In genomic region chr13:104506165-104506875, GRCm38 (mm10) we compare ENCODE assay signal across 27 mouse cellular contexts.
DNase-seq lines count a peak whose midpoint lies in the region; ATAC-seq and TF ChIP-seq lines count a peak whose summit lies in the region.
"Had no signal": no experiment of that assay in that cellular context is flagged by ENCODE, and none has a peak within 500 bp of the region (broad histone marks: within the 10 kb centered on the region; RNA-seq: fewer than 3 reads in every experiment).

No protein-coding gene starts in this region.

- ATAC-seq in intestine, embryonic 15.5 days, result peak; percentile 34; the same call in 1 of the 2 replicates
- no peak for ATAC-seq in intestine, postnatal 0 days
- 0 out of 2 replicates have a peak, but pooled peaks have one; percentile 21 for ATAC-seq in intestine, embryonic 16.5 days
- peak; percentile 70 for ATAC-seq in stomach, embryonic 14.5 days (ENCODE audit: insufficient number of reproducible peaks, insufficient read depth, low FRiP score, low read depth)
- ATAC-seq: CD4-positive, CD25-positive, alpha-beta regulatory T cell, adult 4 months; forebrain, embryonic 14.5 days; hindbrain, postnatal 0 days; midbrain, embryonic 16.5 days had no signal

- WGBS in intestine, embryonic 15.5 days, result 71% methylated on average over 6 of the region's 6 CpGs
- WGBS in intestine, postnatal 0 days, result 58% methylated on average over 6 of the region's 6 CpGs
- 80% methylated on average over 6 of the region's 6 CpGs for WGBS in intestine, embryonic 16.5 days
- WGBS in stomach, embryonic 14.5 days, result 70% methylated on average over 6 of the region's 6 CpGs
- WGBS in forebrain, embryonic 10.5 days, result 83% methylated on average over 6 of the region's 6 CpGs

- peak; percentile 45 for DNase-seq in 3T3-L1 (ENCODE audit: low read depth, low spot score)
- no peak for DNase-seq in frontal cortex, postnatal 25 days (ENCODE audit: low spot score in 2 of 2)
- DNase-seq in forebrain, embryonic 10.5 days (ENCODE audit: extremely low spot score, low spot score), result no peak
- no peak for DNase-seq in frontal cortex, adult 2 months (ENCODE audit: extremely low spot score in 1 of 2, low spot score in 1 of 2)
- DNase-seq: adrenal gland, adult 2 months; cerebellum, adult 8-10 months; cerebellum, postnatal 25 days; gastrocnemius, adult 2 months; kidney, adult 18-20 months; kidney, postnatal 25 days; right cerebral cortex, postnatal 4 days; thymus, postnatal 25 days had no signal

- TF ChIP-seq CTCF in intestine, postnatal 0 days (IDR thresholded peaks at IDR 0.05; ENCODE audit: low read depth), result no peak

- H3K4me2 ChIP-seq in intestine, embryonic 15.5 days (replicated peaks), result no peak overlapping the region
- no peak overlapping the region for H3K4me2 ChIP-seq in intestine, postnatal 0 days (replicated peaks; ENCODE audit: low read depth)
- no peak overlapping the region for H3K4me2 ChIP-seq in intestine, embryonic 16.5 days (ENCODE audit: low read depth, low read length)
- H3K4me2 ChIP-seq in stomach, embryonic 14.5 days (replicated peaks; ENCODE audit: low read depth, low read length), result no peak overlapping the region
- H3K4me2 ChIP-seq: embryonic facial prominence, embryonic 15.5 days; heart, embryonic 15.5 days; hindbrain, embryonic 12.5 days; kidney, embryonic 15.5 days; limb, embryonic 12.5 days; liver, embryonic 15.5 days had no signal

- no peaks in the 10 kb centered on the region for H3K36me3 ChIP-seq in intestine, embryonic 15.5 days
- H3K36me3 ChIP-seq in intestine, postnatal 0 days (ENCODE audit: control insufficient read depth, insufficient read depth), result no peaks in the 10 kb centered on the region
- no peaks in the 10 kb centered on the region for H3K36me3 ChIP-seq in intestine, embryonic 16.5 days (ENCODE audit: control insufficient read depth, insufficient read depth, low read length)
- no peaks in the 10 kb centered on the region for H3K36me3 ChIP-seq in stomach, embryonic 14.5 days (ENCODE audit: control insufficient read depth, insufficient read depth, low read length)
- H3K36me3 ChIP-seq in forebrain, embryonic 10.5 days (replicated peaks), result no peaks in the 10 kb centered on the region
- H3K36me3 ChIP-seq: embryonic facial prominence, embryonic 10.5 days; embryonic facial prominence, embryonic 15.5 days; heart, embryonic 15.5 days; hindbrain, embryonic 12.5 days; kidney, embryonic 15.5 days; limb, embryonic 12.5 days; liver, embryonic 15.5 days had no signal

- H3K4me1 ChIP-seq in intestine, embryonic 15.5 days (replicated peaks), result no peaks in the 10 kb centered on the region
- no peaks in the 10 kb centered on the region for H3K4me1 ChIP-seq in intestine, postnatal 0 days (replicated peaks; ENCODE audit: control insufficient read depth, insufficient read depth, low read length)
- no peaks in the 10 kb centered on the region for H3K4me1 ChIP-seq in intestine, embryonic 16.5 days (ENCODE audit: control insufficient read depth, insufficient read depth, low read length)
- no peaks in the 10 kb centered on the region for H3K4me1 ChIP-seq in stomach, embryonic 14.5 days (ENCODE audit: control insufficient read depth, insufficient read depth, low read length)
- peaks cover 7% of the 10 kb centered on the region for H3K4me1 ChIP-seq in forebrain, embryonic 10.5 days
- H3K4me1 ChIP-seq: embryonic facial prominence, embryonic 15.5 days; kidney, embryonic 15.5 days; limb, embryonic 12.5 days; liver, embryonic 15.5 days had no signal

- H3K27ac ChIP-seq in intestine, embryonic 15.5 days, result no peak overlapping the region
- no peak overlapping the region for H3K27ac ChIP-seq in intestine, postnatal 0 days (ENCODE audit: low read depth, low read length)
- H3K27ac ChIP-seq in intestine, embryonic 16.5 days (ENCODE audit: low read length), result no peak overlapping the region
- no peak overlapping the region for H3K27ac ChIP-seq in stomach, embryonic 14.5 days (ENCODE audit: low read length)
- no peak overlapping the region for H3K27ac ChIP-seq in forebrain, embryonic 10.5 days
- H3K27ac ChIP-seq: embryonic facial prominence, embryonic 10.5 days; embryonic facial prominence, embryonic 15.5 days; gastrocnemius, adult 2 months; heart, embryonic 15.5 days; hindbrain, embryonic 12.5 days; hindbrain, postnatal 0 days; kidney, embryonic 15.5 days; limb, embryonic 12.5 days; liver, embryonic 15.5 days had no signal

- H3K9me3 ChIP-seq in intestine, embryonic 15.5 days, result no peaks in the 10 kb centered on the region
- H3K9me3 ChIP-seq in intestine, postnatal 0 days (ENCODE audit: control insufficient read depth), result no peaks in the 10 kb centered on the region
- no peaks in the 10 kb centered on the region for H3K9me3 ChIP-seq in intestine, embryonic 16.5 days (ENCODE audit: control insufficient read depth, low read length)
- H3K9me3 ChIP-seq in stomach, embryonic 14.5 days (ENCODE audit: control insufficient read depth, low read depth, low read length), result no peaks in the 10 kb centered on the region
- no peaks in the 10 kb centered on the region for H3K9me3 ChIP-seq in forebrain, embryonic 10.5 days
- H3K9me3 ChIP-seq: embryonic facial prominence, embryonic 10.5 days; embryonic facial prominence, embryonic 15.5 days; heart, embryonic 15.5 days; hindbrain, embryonic 12.5 days; kidney, embryonic 15.5 days; limb, embryonic 12.5 days; liver, embryonic 15.5 days had no signal

- H3K4me3 ChIP-seq in intestine, embryonic 15.5 days (replicated peaks), result no peak overlapping the region
- no peak overlapping the region for H3K4me3 ChIP-seq in intestine, postnatal 0 days (ENCODE audit: low read depth, low read length)
- no peak overlapping the region for H3K4me3 ChIP-seq in intestine, embryonic 16.5 days (ENCODE audit: low read length)
- H3K4me3 ChIP-seq in stomach, embryonic 14.5 days (ENCODE audit: low read depth, low read length), result no peak overlapping the region
- H3K4me3 ChIP-seq in forebrain, embryonic 10.5 days, result no peak overlapping the region
- H3K4me3 ChIP-seq: embryonic facial prominence, embryonic 10.5 days; embryonic facial prominence, embryonic 15.5 days; gastrocnemius, adult 2 months; heart, embryonic 15.5 days; hindbrain, embryonic 12.5 days; kidney, embryonic 15.5 days; limb, embryonic 12.5 days; liver, embryonic 15.5 days had no signal

- no peaks in the 10 kb centered on the region for H3K27me3 ChIP-seq in intestine, embryonic 15.5 days (replicated peaks)
- no peaks in the 10 kb centered on the region for H3K27me3 ChIP-seq in intestine, postnatal 0 days (replicated peaks; ENCODE audit: control insufficient read depth, insufficient read depth, low read length)
- H3K27me3 ChIP-seq in intestine, embryonic 16.5 days (replicated peaks; ENCODE audit: control insufficient read depth, insufficient read depth, low read length), result no peaks in the 10 kb centered on the region
- no peaks in the 10 kb centered on the region for H3K27me3 ChIP-seq in stomach, embryonic 14.5 days (ENCODE audit: control insufficient read depth, insufficient read depth, low read length)
- H3K27me3 ChIP-seq in forebrain, embryonic 10.5 days (ENCODE audit: poor library complexity, severe bottlenecking), result no peaks in the 10 kb centered on the region
- H3K27me3 ChIP-seq: embryonic facial prominence, embryonic 15.5 days; heart, embryonic 15.5 days; hindbrain, embryonic 12.5 days; kidney, embryonic 15.5 days; limb, embryonic 12.5 days; liver, embryonic 15.5 days had no signal

- no peak overlapping the region for H3K9ac ChIP-seq in intestine, embryonic 15.5 days
- no peak overlapping the region for H3K9ac ChIP-seq in intestine, postnatal 0 days (ENCODE audit: low read depth, low read length)
- H3K9ac ChIP-seq in intestine, embryonic 16.5 days (ENCODE audit: low read depth, low read length), result no peak overlapping the region
- H3K9ac ChIP-seq in stomach, embryonic 14.5 days (replicated peaks; ENCODE audit: low read depth, low read length), result no peak overlapping the region
- H3K9ac ChIP-seq: embryonic facial prominence, embryonic 15.5 days; heart, embryonic 15.5 days; hindbrain, embryonic 12.5 days; kidney, embryonic 15.5 days; limb, embryonic 12.5 days; liver, embryonic 15.5 days had no signal
